Mouse (Mus musculus) heart, postnatal 36 days (tissue): ENCODE measurements around the gene Gatad2a. TPM values are rescaled to one million over a fixed set of nuclear protein-coding genes. Genes with fewer than 3 reads are reported as not detected.
A peak's percentile ranks its signal among the peaks of the same experiment; 100 is the strongest.
"Not testable (repeated sequence)": the region's sequence is repeated elsewhere in the genome, so short reads cannot be mapped to it uniquely, and the experiment has no call there.

Experiments
- DNase-seq, 2 experiments: peaks; one replicate each; pipeline ENCODE4 v3.0.0; 2021 to 2022
- intact Hi-C: fragments of 180-260 bp; cut with DNase I; formaldehyde crosslinking; loops from one replicate; pipeline ENCODE4 v1.15.1; 2025
- total RNA-seq, 2 experiments: library from RNA; stranded (reverse); gene quantifications; 2 replicates each; pipeline ENCODE4 v1.2.3; 2021

The Gatad2a gene
- total RNA-seq = 10 to 100 TPM; 31.6 to 36.5 TPM

DNA sequence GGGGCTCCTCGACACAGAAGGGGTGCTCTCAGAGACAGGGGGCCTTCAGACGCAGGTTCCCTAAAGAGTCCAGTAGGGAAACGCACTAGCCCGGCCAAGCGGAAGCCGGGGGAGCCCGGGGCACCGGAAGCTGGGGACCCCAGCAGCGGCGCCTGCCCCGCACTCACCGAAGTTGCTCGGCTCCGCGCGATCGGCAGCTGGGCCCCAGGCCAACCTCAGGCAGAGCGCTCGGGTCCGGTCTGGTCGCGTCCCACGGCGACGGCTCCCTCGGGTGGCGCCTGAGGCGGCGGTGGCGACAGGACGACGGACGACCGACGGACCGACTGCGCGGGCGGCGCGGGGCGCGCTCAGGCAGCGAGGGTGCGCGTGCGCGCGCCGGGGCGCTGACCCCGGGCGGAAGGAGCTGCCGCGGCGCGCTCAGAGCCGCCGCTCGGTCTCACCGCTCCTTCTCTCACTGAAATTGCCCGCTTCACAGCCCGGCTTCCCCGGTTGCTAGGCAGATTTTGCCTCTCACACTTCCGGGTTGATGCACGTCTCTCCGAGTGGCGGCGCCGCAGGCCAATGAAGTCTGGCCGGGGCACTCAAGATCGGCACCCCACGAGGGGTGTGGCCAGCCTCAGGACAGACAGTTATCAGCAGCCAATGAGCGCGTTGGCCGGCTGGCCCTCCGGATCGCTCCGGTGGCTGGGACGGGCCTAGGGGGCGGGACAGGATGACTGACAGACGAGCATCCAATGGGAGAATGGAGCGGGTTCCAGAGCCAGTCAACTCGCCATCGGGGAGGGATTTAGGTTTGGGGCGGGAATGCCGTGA, at the start of gene Gatad2a:
Gene Gatad2a (minus strand): TSS at position 609 of the 813 bp plus-strand sequence.
- DNase-seq = peak; percentile 100
- intact Hi-C loops = loop anchor here (1.0 to 10.0 kb wide), 2 partner anchors 22 to 371 kb away; partner anchors contain the start of gene Zfp868

DNA sequence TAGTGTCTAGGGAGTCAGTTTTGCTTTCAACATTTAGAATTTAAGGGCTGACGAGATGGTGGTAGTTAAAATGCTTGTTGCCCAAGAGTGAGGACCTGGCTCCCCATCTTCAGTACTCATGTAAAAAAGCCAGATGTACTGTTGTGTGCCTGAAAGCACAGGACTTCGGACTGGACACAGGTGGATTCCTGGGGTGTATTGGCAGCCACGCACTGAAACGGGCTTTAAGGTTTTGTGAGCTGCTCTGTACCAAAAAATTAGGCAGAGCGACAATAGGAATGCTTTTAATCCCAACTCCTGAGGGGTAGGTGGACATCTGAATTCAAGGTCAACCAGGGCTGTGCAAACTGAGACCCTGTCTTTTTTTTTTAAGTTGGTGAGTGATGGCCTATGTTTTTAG, 47.8 kb upstream of the Gatad2a start:
- no peak for DNase-seq
- intact Hi-C loops = no loop called here

DNA sequence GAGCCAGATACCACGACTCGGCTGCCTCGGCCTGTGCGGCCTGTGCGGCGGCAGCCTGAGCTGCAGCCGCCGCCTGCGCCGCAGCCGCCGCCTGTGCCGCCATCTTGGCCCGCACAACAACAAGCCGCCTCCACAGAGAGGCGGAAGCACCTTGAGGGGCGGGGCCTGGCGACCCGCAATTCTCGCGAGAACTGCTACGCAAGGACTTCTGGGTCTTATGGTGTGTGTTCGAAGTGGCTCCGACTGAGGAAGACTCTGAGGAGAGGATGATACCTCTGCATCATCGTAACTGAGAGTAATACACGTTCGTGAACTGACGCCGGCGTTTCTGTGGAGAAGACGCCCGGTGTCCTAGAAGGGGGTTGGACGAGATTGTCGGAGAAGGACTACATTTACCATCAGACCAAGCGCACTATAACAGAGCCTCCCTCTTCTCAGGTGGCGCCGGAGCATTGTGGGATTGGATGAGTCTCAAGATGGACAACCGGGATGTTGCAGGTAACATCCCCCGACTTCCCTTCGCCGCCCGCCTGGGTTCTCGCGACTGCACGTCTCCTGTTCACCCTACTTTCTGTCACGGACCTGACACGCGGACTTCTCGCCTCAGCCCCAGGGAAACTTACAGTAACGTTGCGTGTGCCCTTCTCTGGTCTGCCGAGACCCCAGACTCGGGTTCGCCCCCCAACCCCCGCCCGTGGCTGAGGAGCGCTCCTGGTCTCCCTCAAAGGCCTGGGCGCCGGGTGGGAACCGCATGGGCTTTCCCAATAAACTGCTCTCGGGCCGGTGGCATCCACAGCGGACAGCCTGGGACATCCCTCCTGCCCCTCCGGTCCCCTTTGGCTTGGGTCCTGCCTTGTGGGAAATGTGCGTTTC, 46.6 kb upstream of the Gatad2a start, which contains the start of the genes Mau2 and Sugp1:
Gene Mau2 (minus strand): TSS at position 152 of the 873 bp plus-strand sequence.
Gene Sugp1 (plus strand): TSS at position 231 of the 873 bp plus-strand sequence.
- DNase-seq = peak; percentile 96 to 99
- intact Hi-C loops = no loop called here

DNA sequence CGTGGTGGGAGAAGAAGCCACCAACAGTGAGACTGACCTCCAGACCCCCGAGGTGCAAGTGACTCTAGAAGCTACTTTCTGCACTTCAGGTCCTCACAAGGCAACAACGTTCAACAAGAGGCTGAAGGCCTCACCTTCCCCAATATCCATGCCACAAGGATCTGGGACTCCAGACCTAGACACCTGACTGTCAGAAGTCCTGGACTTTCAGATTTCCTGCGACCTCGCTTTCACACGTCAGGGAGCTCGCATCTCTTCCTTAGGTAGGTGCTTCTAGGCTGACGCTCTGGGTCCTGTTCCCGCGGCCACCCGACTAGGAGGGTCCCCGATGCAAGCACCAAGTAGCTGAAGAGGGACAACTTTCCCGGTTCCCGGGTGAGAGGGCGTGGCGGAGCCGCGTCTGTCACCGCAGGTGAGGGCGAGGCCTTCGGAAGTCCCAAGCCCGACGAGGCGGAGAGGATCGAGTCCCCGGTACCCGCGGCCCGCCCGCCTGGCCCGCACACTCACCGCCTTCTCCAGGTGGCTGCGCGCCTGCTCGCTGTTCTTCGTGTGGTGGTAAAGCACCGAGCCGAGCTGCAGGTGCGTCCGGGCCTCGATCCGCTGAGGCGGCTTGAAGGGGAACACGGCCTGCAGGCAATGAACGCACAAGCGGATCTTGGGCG, 45.8 kb upstream of the Gatad2a start:
- intact Hi-C loops = no loop called here
- peak in 1 of 2 experiments; percentile 5 for DNase-seq

DNA sequence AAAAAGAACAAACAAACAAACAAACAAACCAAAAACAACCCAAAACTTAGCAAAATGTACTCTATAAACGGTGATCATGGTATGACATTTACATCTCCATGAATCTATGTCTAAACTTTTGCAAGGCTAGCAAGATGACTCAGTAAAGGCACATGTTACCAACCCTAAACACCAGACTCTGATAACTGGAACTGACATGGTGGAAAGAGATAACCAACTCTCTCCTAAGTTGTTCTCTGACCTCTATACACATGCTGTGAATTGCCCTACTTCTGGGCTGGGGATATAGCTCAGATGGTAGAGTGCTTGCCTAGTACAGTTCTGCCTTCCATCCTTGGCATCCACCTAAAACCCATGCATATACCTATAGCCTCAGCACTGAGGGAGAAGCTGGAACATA, 41.8 kb upstream of the Gatad2a start:
- DNase-seq = no peak
- intact Hi-C loops = no loop called here

DNA sequence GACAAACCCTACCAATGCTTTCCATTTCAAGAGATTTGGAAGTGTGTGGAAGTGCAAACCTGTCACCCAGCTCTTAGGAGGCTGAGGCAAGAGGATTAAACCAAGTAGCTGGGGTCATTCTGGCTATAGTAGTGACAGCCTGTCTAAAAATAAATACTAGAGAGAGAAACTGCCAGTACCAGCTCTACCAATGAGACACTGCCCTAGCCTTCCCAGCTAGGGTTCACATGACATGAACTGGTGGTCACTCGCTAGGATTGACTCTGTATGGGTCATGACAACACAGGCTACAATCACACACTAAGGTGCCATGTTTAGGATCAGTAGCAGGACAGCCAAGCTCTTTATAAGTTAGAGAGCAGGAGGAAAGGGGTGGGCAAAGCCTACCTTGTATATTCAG, 34.1 kb upstream of the Gatad2a start:
- intact Hi-C loops = no loop called here
- DNase-seq = no peak

DNA sequence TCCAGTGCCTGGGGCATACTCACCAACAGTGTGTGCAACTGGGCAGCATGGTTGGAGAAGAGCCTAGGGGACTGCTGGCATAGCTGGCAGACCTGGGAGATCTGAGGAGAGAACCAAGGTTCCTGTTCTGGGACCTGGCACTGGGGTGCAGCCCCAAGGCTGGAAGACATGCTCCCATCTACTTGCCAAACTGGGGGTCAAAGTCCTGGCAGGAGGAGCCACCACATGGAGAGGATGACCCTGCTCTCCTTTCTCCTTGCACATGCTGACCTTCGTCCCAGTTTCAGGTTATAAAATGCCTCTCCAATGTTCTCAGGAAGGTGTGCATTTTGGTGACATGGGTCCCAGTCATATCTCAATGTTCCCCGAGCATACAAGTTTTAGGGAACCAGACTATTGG, 30.0 kb upstream of the Gatad2a start:
- intact Hi-C loops = no loop called here
- no peak for DNase-seq

DNA sequence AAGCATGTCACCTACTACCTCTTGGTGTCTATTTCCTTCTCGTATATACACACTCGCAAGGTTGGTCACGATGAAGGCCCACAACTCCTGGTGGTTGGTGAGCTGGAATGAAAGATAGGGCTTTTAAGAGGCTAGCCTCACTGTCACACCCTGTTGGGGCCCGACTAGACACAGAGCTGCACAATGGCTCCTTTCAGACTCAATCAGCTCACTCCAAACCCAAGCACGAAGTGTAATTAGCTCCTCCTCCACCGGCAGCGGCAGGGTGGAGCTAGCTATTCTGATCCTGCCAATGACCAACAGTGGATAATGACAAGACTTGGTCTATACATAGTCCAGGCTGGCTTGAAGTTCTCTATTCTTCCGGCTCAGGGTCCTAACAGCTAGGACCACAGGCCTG, 27.4 kb upstream of the Gatad2a start:
- no peak for DNase-seq
- intact Hi-C loops = no loop called here

DNA sequence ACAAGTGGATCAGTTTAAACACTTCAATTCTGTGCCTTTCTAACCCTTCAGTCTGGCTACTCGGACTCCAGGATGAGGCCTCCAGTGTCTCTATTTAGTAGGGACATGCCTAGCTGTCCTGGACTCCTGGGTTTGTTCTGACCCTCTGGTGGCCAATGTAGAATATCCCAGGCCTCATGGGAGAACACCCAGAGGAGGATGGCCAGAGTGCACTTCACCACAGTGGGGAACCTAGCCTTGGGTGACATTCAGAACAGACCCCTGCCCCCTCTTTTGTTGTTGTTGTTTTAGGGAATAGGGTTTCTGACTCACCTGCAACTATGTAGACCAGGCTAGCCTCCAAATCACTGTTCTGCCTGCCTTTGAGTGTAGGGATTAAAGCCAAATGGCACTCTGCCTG, 18.8 kb upstream of the Gatad2a start:
- DNase-seq = no peak

DNA sequence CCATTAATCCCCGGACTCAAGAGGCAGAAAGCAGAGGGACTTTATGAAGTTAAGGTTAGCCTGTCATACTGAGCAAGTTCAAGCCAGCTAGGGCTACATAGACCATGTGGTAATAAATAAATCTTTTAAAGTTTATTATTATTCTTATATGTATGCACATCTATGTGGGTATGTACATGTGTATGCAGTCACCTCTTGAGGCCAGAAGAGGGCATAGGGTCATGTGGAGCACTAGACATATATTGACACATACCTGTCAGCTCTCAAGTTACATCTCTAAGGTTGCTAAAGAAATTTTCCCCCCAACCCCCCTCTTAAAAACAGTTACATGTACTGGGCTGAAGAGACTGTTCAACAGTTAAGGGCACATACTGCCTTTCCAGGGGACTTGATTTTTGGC, 16.6 kb upstream of the Gatad2a start:
- intact Hi-C loops = no loop called here
- no peak for DNase-seq

More for the DNA sequence above, 18.8 kb upstream of the Gatad2a start:
- intact Hi-C loops = no loop called here

DNA sequence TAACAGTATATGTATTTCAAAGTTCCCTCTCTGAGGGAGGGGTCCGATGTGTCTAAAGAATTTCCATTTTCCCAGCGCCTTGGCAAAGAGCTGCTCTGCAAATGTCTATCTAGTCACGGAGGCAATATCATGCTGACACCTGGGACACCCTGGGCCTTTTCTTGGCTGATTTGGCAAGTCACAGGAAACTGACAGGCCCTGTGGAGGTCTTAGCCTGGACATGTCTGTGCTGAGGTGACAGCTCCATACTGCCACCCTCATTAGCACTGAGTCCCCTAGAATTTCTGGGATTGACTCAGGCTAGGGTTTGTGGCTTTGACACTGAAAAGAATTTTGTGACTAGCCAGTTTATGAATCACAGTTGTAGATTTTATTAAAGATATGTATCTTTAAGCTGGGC, 16.2 kb upstream of the Gatad2a start:
- DNase-seq = no peak
- intact Hi-C loops = no loop called here

DNA sequence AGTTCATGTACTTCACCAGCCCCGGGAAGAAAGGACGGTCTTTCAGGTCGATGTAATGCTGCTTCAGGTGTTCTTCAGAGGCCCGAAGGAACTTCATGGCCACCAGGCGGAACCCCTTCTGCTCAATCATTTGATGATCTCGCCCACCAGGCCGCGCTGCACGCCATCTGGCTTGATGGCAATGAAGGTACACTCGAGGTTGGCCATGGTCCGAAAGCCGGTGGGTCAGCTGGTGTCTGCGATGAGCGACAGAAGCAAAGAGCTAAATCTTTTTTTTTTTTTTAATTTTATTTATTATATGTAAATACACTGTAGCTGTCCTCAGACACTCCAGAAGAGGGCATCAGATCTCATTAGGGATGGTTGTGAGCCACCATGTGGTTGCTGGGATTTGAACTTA, 14.6 kb upstream of the Gatad2a start:
- intact Hi-C loops, DNase-seq: not testable (repeated sequence)

DNA sequence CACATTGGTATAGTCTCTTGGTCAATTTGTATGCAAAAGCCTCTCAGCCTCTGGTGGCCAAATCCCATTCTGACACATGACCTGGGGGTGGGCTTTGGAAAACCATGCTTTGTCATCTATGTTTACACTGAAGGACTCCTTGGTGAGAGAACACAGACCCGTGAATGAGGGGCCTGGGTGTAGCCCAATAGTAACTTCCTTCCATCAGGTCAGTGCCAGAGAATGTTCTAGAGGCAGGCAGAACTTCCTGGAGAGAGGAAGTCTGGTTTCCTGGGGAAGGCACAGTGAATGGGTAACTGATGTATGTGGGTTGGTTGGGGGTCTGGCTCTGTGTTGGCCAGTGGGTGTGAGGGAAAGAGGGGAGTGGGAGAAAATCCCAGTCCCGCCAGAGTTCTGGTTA, 9.0 kb upstream of the Gatad2a start:
- peak; percentile 38 to 41 for DNase-seq
- intact Hi-C loops = no loop called here

DNA sequence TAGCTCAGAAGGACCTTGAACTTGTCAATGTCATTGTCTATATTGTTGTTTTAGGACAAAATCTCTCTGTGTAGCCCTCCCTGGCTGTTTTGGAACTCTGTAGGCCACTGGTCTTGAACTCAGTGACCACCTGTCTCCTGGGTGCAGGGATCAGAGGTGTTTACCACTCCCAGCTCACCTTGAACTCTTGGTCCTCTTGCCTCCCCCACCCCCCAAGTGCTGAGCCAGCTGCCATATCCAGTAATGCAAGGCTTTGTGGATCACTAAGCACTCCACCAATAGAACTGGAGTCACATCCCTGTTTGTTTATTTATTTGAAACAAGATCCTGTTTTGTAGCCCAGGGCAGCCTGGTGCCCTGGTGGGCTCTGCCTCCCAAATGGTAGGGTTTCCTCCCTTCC, 8.2 kb upstream of the Gatad2a start:
- DNase-seq = no peak
- intact Hi-C loops = no loop called here

DNA sequence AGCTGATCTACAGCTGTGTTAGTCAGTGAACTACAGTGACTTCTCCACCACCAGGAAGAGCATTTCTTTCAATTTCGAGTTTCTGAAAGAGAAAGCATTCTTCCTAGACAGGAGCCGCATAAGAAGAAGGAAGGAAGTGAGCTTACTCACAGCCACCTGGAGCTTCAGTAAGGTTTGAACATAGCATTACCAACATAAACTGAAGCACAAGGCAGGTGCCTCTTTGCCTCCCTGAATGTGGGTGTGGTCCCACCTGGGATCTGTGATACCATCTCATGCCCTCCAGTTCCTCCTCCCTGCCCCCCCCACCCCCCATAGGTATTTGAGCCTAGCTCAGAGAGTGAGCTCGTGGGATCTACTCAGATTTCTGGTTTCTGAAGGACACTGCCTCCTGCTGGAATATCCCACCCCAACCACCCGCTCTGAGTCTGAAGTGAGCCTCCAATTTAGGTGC, 7.0 kb upstream of the Gatad2a start:
- DNase-seq = no peak
- intact Hi-C loops = loop anchor here (2.0 kb wide), 1 partner anchor 128 kb away; no protein-coding TSS in a partner anchor

DNA sequence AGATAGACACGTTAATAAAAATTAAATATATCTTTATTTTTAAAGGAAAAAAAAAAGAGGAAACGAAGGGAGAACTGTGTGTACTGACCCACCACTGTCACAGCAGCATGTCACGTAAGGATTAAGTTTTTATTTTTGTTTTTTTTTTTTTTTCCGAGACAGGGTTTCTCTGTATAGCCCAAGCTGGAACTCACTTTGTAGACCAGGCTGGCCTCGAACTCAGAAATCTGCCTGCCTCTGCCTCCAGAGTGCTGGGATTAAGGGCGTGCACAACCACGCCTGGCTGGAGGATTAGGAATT, 5.7 kb upstream of the Gatad2a start:
- DNase-seq = not testable (repeated sequence)
- intact Hi-C loops = loop anchor here (1.0 to 2.0 kb wide), 2 partner anchors 83 to 127 kb away; no protein-coding TSS in a partner anchor

DNA sequence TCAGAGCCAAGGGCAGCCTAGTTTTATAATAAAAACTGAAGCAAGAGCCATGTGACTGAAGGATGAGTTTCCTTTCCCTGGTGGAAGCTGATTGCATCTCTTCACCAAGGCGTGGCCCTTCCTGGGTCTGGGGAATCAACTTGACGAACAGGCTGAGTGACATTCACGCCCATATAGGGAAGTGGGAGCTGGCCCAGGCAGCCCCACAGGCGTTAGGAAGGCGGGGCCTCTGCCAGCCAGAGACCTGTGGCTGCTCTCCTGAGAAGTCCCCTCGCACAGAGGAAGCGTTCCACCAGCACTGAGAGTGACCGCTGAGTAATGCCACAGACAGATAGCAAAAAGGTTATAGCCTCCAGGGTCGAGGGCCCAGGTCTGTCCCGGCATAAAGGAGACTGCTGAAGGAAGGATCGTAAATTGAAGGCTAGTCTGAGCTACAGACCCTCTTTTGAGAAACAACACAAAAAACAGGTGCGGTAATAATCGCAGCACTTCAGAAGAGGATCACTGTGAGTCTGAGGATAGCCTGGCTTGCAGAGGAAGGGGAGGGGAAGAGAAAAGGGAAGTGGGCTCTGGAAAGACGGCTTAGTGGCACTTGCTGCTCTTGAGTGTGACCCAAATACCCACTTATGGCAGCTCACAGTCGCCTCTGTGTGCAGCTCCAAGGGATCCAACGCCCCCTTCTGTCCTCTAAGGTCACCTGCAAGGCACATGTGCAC, 5.2 kb upstream of the Gatad2a start:
- DNase-seq = peak; percentile 55 to 62
- intact Hi-C loops = loop anchor here (1.0 kb wide), 1 partner anchor 82 kb away; no protein-coding TSS in a partner anchor

DNA sequence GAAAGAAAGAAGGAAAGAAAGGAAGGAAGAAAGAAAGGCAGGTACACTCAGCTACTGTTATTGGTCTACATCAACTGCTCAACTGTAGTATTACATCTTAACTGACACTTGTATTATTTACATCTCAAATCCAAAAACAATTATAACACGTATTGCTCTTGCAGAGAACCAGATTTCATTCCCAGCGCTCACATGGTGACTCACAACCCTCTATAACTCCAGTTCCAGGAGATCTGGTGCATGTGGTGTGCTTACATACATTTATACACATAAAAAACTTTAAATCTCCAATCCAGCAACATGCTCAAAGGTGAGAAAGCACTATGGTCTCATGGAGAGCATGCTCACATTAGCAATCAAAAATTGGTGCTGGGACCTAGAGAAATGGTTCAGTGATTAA, 4.0 kb upstream of the Gatad2a start:
- intact Hi-C loops = no loop called here
- DNase-seq = no peak

DNA sequence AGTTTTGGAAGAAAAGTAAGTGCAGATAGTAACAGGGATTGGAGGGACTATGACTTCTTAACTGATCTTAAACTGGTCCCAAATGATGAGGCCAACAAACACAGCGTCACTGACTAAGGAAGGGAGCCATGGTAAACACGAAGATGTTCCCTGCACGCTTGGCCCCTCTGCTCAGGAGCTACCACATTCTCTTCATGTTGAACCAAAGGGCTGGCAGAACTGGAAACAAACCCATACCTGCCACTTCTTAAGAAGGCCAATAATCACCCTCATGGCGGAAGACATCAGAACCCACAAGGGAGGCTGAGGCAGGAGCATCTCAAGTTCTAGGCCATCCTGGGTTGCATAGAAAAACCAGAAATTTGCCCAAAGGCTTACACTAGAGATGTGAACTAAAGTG, 3.1 kb upstream of the Gatad2a start:
- intact Hi-C loops = loop anchor here (10.0 kb wide), 1 partner anchor 374 kb away; the partner anchor contains the start of gene Zfp868
- no peak for DNase-seq

DNA sequence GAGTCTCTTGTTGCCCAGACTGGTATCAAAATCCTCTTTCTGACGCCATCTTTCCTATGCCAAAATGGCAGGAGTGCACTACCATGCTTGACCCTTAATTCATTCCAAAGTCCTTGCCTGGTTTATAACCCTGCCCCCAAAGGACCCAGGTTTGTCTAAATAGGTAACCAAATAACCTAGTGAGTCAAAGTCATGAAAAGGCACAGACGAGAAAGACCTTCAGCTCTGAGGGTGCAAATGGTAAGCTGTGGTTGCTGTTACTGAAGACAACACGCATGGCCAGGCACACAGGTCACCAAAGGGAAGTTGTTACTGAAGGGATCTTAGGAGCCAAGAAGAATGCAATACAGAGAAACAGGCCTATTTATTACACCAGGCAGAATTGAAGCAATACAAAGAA, 2.5 kb upstream of the Gatad2a start:
- intact Hi-C loops = loop anchor here (10.0 kb wide), 1 partner anchor 374 kb away; the partner anchor contains the start of gene Zfp868
- DNase-seq = no peak
